Mouse (Mus musculus) cerebellum, adult 9-10 months (tissue): ENCODE measurements around the gene Itgad.

Experiments used
- DNase-seq: peaks from one replicate; pipeline ENCODE4 v3.0.0; 2022

Itgad gene

GRCm38 (mm10) chr7:128180546-128180945 is 26.4 kb downstream of the Itgad start:
- DNase-seq, result no peak

- no peak for DNase-seq
These were observed 27.5 kb downstream of the Itgad start for GRCm38 (mm10) chr7:128181691-128182090.

- no peak for DNase-seq
These were observed 47.4 kb downstream of the Itgad start for GRCm38 (mm10) chr7:128201607-128202006.

GRCm38 (mm10) chr7:128203071-128203470 is 48.9 kb downstream of the Itgad start:
- no peak for DNase-seq

GRCm38 (mm10) chr7:128204179-128204578 is 50.0 kb downstream of the Itgad start:
- DNase-seq, result no peak

- DNase-seq, result no peak
These were observed 51.5 kb downstream of the Itgad start for GRCm38 (mm10) chr7:128205695-128206094.

- DNase-seq, result no peak
These were observed 52.0 kb downstream of the Itgad start, which contains the start of gene Cox6a2 for GRCm38 (mm10) chr7:128206152-128206551. TSS of gene Cox6a2 (minus strand) at chr7:128206387.

- DNase-seq, result peak; percentile 68
These were observed 54.0 kb downstream of the Itgad start for GRCm38 (mm10) chr7:128208187-128208586.

- DNase-seq, result no peak
These were observed 55.6 kb downstream of the Itgad start for GRCm38 (mm10) chr7:128209826-128210225.

- DNase-seq, result no peak
These were observed 65.8 kb downstream of the Itgad start for GRCm38 (mm10) chr7:128219952-128220351.

GRCm38 (mm10) chr7:128220936-128221335 is 66.8 kb downstream of the Itgad start:
- DNase-seq, result no peak

- DNase-seq, result no peak
These were observed 77.6 kb downstream of the Itgad start for GRCm38 (mm10) chr7:128231741-128232140.

GRCm38 (mm10) chr7:128234796-128235195 is 80.6 kb downstream of the Itgad start:
- DNase-seq, result peak; percentile 14

- peak; percentile 29 for DNase-seq
These were observed 81.3 kb downstream of the Itgad start for GRCm38 (mm10) chr7:128235481-128235880.

- peak; percentile 54 for DNase-seq
These were observed 82.2 kb downstream of the Itgad start for GRCm38 (mm10) chr7:128236426-128236825.

GRCm38 (mm10) chr7:128236856-128237592 is 82.8 kb downstream of the Itgad start, which contains the start of gene Armc5:
TSS of gene Armc5 (plus strand) at chr7:128237342.
- DNase-seq, result peak; percentile 91

- no peak for DNase-seq
These were observed 83.4 kb downstream of the Itgad start for GRCm38 (mm10) chr7:128237593-128237926.

- DNase-seq, result peak; percentile 99
These were observed 84.0 kb downstream of the Itgad start, which contains the start of gene 9130023H24Rik for GRCm38 (mm10) chr7:128237927-128238778. TSS of gene 9130023H24Rik (minus strand) at chr7:128238031.

- peak; percentile 67 for DNase-seq
These were observed 84.8 kb downstream of the Itgad start for GRCm38 (mm10) chr7:128238991-128239390.

- DNase-seq, result peak; percentile 59
These were observed 86.1 kb downstream of the Itgad start for GRCm38 (mm10) chr7:128240131-128240784.

- DNase-seq, result peak; percentile 20
These were observed 88.2 kb downstream of the Itgad start for GRCm38 (mm10) chr7:128242331-128242730.

GRCm38 (mm10) chr7:128243921-128244320 is 89.7 kb downstream of the Itgad start:
- peak; percentile 17 for DNase-seq

- DNase-seq, result peak; percentile 26
These were observed 90.3 kb downstream of the Itgad start for GRCm38 (mm10) chr7:128244410-128245025.
